In genomic region chr6:149311044-149311443, GRCm38 (mm10) we compare ENCODE assay signal across 8 mouse cellular contexts. TPM values are rescaled to one million over a fixed set of nuclear protein-coding genes. Genes with fewer than 3 reads are reported as not detected.
DNase-seq lines count a peak whose midpoint lies in the region; ATAC-seq and TF ChIP-seq lines count a peak whose summit lies in the region.

No protein-coding gene starts in this region.

- peak overlapping the region; percentile 95 for H3K4me3 ChIP-seq in heart, postnatal 0 days (ENCODE audit: low read depth, low read length)
- peak overlapping the region; percentile 3; the same call in 1 of the 2 replicates for H3K4me3 ChIP-seq in bone marrow macrophage, adult 2 months (ENCODE audit: insufficient read depth, low read length)
- H3K4me3 ChIP-seq in hindbrain, embryonic 14.5 days (replicated peaks; ENCODE audit: low read length): 0 out of 2 replicates have a peak overlapping the region, but pooled peaks have one; percentile 85
- H3K4me3 ChIP-seq in midbrain, embryonic 11.5 days (ENCODE audit: low read depth, low read length): no peak overlapping the region

- H3K9me3 ChIP-seq in heart, postnatal 0 days (replicated peaks; ENCODE audit: control insufficient read depth, low read length): no peaks in the 10 kb centered on the region
- no peaks in the 10 kb centered on the region for H3K9me3 ChIP-seq in hindbrain, embryonic 14.5 days (ENCODE audit: control insufficient read depth, low read length)
- no peaks in the 10 kb centered on the region; the same call in 1 of the 2 replicates for H3K9me3 ChIP-seq in midbrain, embryonic 11.5 days (ENCODE audit: control insufficient read depth, low read length)

- no peak for TF ChIP-seq CTCF in heart, postnatal 0 days (IDR thresholded peaks at IDR 0.05; ENCODE audit: low read depth)
- no peak for TF ChIP-seq CTCF in bone marrow macrophage, adult 2 months (IDR thresholded peaks at IDR 0.05; ENCODE audit: low read depth, low read length)

- no peaks in the 10 kb centered on the region for H3K27me3 ChIP-seq in heart, postnatal 0 days (ENCODE audit: control insufficient read depth, insufficient read depth, low read length)
- no peaks in the 10 kb centered on the region for H3K27me3 ChIP-seq in hindbrain, embryonic 14.5 days (ENCODE audit: control insufficient read depth, insufficient read depth, low read length)
- no peaks in the 10 kb centered on the region for H3K27me3 ChIP-seq in midbrain, embryonic 11.5 days (ENCODE audit: control insufficient read depth, insufficient read depth, low read length)

- no peak overlapping the region for H3K27ac ChIP-seq in heart, postnatal 0 days (ENCODE audit: low read depth)
- no peak overlapping the region for H3K27ac ChIP-seq in bone marrow macrophage, adult 2 months (ENCODE audit: insufficient read depth, low read depth, low read length)
- no peak overlapping the region for H3K27ac ChIP-seq in hindbrain, embryonic 14.5 days
- no peak overlapping the region for H3K27ac ChIP-seq in midbrain, embryonic 11.5 days (ENCODE audit: low read depth, low read length)

- no peak for ATAC-seq in heart, postnatal 0 days (ENCODE audit: insufficient read depth, low read depth)
- no peak for ATAC-seq in hindbrain, embryonic 14.5 days (ENCODE audit: low FRiP score)
- ATAC-seq in midbrain, embryonic 11.5 days (ENCODE audit: low FRiP score): no peak

- WGBS in heart, postnatal 0 days: 61% methylated on average over 2 of the region's 2 CpGs
- 82% methylated on average over 2 of the region's 2 CpGs for WGBS in hindbrain, embryonic 14.5 days
- WGBS in midbrain, embryonic 11.5 days: 75% methylated on average over 2 of the region's 2 CpGs

- DNase-seq in heart, postnatal 0 days (ENCODE audit: low spot score): no peak
- DNase-seq in heart, postnatal 4 days: no peak
- DNase-seq in hindbrain, embryonic 14.5 days (ENCODE audit: low spot score): no peak
- DNase-seq in midbrain, embryonic 11.5 days (ENCODE audit: low spot score, missing footprints): peak; percentile 57
- DNase-seq in MN1 (ENCODE audit: low spot score): no peak
- no peak for DNase-seq in cerebellum, postnatal 36 days
- no peak for DNase-seq in Muller cell, postnatal 12 days (ENCODE audit: inconsistent ontology term)

- peaks cover 17% of the 10 kb centered on the region; the same call in 1 of the 2 replicates for H3K4me1 ChIP-seq in heart, postnatal 0 days (ENCODE audit: control insufficient read depth, insufficient read depth)
- peaks cover 19% of the 10 kb centered on the region for H3K4me1 ChIP-seq in bone marrow macrophage, adult 2 months (ENCODE audit: control insufficient read depth, insufficient read depth, low read length)
- H3K4me1 ChIP-seq in hindbrain, embryonic 14.5 days (replicated peaks; ENCODE audit: control insufficient read depth, insufficient read depth, low read length): peaks cover 11% of the 10 kb centered on the region
- peaks cover 10% of the 10 kb centered on the region; the same call in 1 of the 2 replicates for H3K4me1 ChIP-seq in midbrain, embryonic 11.5 days (ENCODE audit: control insufficient read depth, insufficient read depth, low read length)

- peaks cover 28% of the 10 kb centered on the region for H3K36me3 ChIP-seq in heart, postnatal 0 days (replicated peaks; ENCODE audit: control insufficient read depth, insufficient read depth, low read length)
- peaks cover 31% of the 10 kb centered on the region for H3K36me3 ChIP-seq in hindbrain, embryonic 14.5 days (replicated peaks; ENCODE audit: control insufficient read depth, insufficient read depth)
- no peaks in the 10 kb centered on the region for H3K36me3 ChIP-seq in midbrain, embryonic 11.5 days (ENCODE audit: control insufficient read depth, insufficient read depth, low read length)

- peak overlapping the region; percentile 58 for H3K4me2 ChIP-seq in heart, postnatal 0 days (ENCODE audit: low read depth, low read length)
- peak overlapping the region; percentile 57 for H3K4me2 ChIP-seq in hindbrain, embryonic 14.5 days (replicated peaks)
- H3K4me2 ChIP-seq in midbrain, embryonic 11.5 days: peak overlapping the region; percentile 48; the same call in 1 of the 2 replicates

- no peak for TF ChIP-seq POLR2A in bone marrow macrophage, adult 2 months (IDR thresholded peaks at IDR 0.05; ENCODE audit: borderline replicate concordance, low read depth, low read length)

- no peak overlapping the region for H3K9ac ChIP-seq in heart, postnatal 0 days (replicated peaks; ENCODE audit: low read depth, low read length)
- H3K9ac ChIP-seq in hindbrain, embryonic 14.5 days: peak overlapping the region; percentile 97; the same call in 1 of the 2 replicates
- H3K9ac ChIP-seq in midbrain, embryonic 11.5 days (ENCODE audit: low read length): no peak overlapping the region

- TF ChIP-seq EP300 in heart, postnatal 0 days (IDR thresholded peaks at IDR 0.05; ENCODE audit: low read depth): no peak

RNA-seq across cellular contexts. Expression of gene Resf1, which starts 1.8 kb away (rescaled TPM):
- 28.0 and 41.9 TPM in 2 replicates for total RNA-seq in heart, postnatal 0 days (2014; rRNA removed; ENCODE audit: low replicate concordance)
- 13.6 and 16.9 TPM in 2 replicates for polyA plus RNA-seq in heart, postnatal 0 days (2015; fragmentation: Nextera tagmentation; extraction: Ambion mirVana)
- 10 to 100 TPM; 20.9 to 24.8 TPM for total RNA-seq in heart, postnatal 4 days (2021)
- polyA plus RNA-seq in bone marrow macrophage, adult 2 months (2012; ENCODE audit: insufficient read depth, insufficient read length, missing spikeins): 46.4 and 50.0 TPM in 2 replicates
- 28.4 and 30.0 TPM in 2 replicates for polyA plus RNA-seq in hindbrain, embryonic 14.5 days (2014; fragmentation: Nextera tagmentation; extraction: Ambion mirVana)
- 42.0 and 44.5 TPM in 2 replicates for polyA plus RNA-seq in midbrain, embryonic 11.5 days (2014; fragmentation: Nextera tagmentation; extraction: Ambion mirVana)
